Comparison of ENCODE assay signal across 1 mouse cellular context in the genomic region with DNA sequence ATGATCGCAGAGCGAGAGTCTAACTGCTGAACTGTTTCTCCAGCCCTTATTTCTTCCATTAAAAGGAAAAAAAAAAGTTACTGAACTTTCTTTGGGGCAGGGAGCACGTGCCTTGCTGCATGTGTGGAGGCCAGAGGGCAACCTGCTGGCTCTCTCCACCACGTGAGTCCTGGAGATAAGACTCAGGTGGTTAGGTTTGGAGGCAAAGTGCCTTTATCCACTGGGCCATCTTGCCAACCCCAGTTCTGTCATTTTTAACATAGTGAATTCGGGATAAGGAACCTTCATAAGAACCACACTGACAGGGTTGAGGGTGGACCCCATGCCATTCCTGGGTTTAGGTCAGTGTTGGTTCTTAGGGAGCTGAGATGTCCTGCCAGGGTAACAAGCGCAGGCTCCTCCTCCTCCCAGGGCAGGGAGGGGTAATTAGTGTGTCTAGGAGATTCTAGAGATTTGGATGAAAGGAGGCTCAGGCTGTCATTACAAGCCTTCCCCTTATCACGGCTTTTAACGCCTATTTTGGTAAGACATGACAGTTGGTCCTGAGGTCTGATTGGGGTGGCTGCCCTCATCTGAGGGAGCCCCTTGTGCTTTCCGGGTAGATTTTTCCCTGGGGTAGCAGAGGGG.
TF ChIP-seq lines count a peak whose summit lies in the region.

No protein-coding gene starts in this region.

TF ChIP-seq in MEL, 35 proteins besides CTCF, POLR2A, EP300 and RAD21 (continued from another document):
- TF ChIP-seq GATA1 (IDR thresholded peaks at IDR 0.05; ENCODE audit: low read depth, low read length) = peak; percentile 79
- TF ChIP-seq ZMIZ1 (IDR thresholded peaks at IDR 0.05; ENCODE audit: low read depth, low read length) = no peak
- TF ChIP-seq SIN3A (IDR thresholded peaks at IDR 0.05; ENCODE audit: low read length) = peak; percentile 38; the same call in 1 of the 2 replicates
